Mouse (Mus musculus): ENCODE results near the gene Ppp4r4.
"Not testable (repeated sequence)": the region's sequence is repeated elsewhere in the genome, so short reads cannot be mapped to it uniquely, and the experiment has no call there.

The Ppp4r4 gene

DNA sequence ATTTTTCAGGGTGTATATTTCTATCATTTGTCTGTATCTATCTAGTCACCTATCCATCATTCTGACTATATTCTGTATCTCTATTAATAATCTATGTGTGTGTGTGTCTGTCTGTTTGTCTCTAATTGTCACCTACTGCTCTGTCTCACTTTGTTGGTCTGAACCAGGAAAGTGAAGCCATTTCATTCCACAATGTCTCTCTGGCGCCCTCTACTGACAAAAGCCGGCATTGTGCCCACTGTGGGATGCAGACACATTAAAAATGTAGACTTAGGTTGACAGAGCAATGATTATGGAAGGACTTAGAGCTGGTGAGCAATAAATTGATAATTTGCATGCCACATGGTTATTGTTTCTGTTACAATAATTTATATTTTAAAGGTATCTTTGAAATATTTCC lies 111.3 kb downstream of the Ppp4r4 start:
- peak; percentile 55 for DNase-seq (ENCODE audit: low spot score)

DNA sequence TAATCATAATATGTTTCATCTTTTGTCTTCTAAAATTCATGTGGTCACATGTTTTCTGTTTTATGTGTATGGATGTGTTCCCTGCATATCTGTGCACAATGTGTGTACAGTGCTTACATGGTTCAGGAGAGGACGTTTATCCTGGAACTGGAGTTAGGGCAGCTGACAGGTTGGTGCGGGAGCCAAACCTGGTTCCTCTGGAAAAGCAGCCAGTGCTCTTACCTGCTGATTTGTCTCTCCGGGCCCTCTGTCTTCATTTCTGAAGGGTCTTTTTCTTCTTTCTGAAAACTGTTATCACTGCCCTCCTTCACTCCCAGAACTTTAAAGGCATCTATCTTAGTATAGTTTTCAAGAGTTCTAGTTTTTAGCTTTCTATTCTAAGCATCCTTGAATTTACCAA lies 111.7 kb downstream of the Ppp4r4 start:
- DNase-seq (ENCODE audit: low spot score), result no peak

DNA sequence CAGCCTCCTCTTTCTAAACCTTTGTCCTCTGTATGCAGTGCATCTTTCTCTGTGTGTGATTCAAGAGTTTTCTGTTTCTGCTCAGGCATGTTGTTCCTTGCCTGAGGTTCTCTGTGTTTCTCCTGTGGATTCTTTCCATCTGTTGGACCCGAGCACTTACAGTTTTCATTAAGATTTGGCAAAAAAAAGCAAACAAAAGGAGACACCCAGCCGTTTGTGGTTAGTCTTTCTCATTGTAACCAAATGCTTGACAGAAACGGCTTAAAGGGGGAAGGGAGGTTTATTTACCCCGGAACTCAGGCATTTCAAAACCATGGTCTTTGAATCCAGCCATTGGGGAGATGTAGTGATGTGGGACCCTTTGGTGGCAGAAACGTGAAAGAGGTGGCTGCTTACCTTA lies 112.5 kb downstream of the Ppp4r4 start:
- DNase-seq (ENCODE audit: low spot score), result no peak

DNA sequence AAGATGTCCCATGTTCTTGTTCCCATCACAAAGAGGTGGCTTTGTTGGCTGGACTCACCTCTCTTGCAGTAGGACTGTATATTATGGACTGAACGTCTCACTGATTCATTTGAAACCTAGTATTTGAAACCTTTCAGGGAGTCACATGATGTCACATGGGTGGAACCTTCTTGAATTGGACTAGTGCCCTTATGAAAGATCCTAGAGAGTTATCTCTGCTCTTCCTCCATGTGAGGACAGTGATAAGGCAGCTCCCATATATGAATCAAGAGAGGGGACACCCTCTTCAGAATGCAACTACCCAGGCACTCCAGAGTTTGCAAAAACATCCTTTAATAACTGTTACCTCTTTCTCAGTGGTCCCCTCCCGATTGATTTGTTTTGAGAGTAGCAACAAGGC lies 114.2 kb downstream of the Ppp4r4 start:
- no peak for DNase-seq (ENCODE audit: low spot score)

DNA sequence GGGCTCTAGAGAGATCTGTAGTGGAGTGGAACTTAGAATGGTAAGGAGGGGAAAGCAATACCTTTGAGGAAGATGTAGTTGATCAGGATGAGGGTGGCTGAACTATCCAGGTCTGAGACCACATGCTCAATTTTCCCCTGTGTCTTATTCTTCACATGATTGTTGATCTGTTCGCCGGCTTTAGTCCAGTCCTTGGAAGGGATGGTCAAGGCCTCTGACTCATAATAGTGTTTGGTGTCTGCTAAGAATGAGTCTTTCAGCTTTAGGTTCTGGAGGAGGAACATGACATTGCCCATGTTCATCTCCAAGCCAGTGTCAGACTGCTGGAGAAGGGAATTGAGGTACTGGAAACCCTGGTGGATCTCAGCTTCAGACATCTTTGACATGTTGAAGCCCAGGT lies 121.8 kb downstream of the Ppp4r4 start:
- DNase-seq (ENCODE audit: low spot score), result no peak

DNA sequence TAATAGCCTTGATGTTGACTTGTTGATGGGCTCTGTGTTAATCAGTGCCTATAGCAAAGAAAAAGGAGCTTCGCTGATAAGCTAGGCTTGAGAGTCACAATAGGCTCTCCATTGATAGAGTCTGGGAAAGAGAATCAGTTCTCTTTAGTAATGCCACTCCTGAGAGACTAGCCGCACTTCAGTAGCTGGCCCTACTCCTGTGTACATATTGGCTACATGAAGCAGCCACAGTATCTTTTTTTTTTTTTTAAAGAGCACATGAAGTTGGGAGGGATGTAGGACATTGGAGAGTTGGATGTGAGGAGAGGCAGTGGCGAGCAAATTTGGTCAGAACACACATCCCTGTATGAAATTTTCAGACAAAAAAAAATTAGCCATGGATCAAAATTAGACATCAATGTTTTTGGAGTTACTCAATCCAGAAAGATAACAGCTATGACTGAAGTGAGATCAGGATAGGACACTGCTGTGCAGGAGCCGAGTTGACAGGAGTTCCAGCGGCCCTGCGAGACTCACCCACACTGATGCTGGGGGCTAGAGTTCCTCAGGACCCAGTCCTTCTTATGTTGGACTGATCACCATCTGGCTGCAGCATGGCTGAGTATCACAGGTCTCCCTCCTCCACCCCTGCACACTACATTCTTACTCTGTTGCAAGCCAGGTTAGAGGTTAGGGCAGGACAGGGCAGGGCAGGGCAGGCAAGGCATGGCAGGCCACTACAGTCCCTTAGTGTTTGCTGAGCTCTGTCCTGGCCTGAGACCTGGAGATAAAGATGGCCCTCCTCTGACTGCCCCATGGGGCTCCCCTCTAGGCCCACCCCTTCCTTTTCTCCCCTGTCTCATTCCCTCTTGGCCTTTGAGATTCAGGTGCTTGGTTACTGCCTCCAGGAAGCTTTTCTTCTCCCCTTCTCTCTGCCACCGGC lies 123.3 kb downstream of the Ppp4r4 start:
- no peak for DNase-seq (ENCODE audit: low spot score)

DNA sequence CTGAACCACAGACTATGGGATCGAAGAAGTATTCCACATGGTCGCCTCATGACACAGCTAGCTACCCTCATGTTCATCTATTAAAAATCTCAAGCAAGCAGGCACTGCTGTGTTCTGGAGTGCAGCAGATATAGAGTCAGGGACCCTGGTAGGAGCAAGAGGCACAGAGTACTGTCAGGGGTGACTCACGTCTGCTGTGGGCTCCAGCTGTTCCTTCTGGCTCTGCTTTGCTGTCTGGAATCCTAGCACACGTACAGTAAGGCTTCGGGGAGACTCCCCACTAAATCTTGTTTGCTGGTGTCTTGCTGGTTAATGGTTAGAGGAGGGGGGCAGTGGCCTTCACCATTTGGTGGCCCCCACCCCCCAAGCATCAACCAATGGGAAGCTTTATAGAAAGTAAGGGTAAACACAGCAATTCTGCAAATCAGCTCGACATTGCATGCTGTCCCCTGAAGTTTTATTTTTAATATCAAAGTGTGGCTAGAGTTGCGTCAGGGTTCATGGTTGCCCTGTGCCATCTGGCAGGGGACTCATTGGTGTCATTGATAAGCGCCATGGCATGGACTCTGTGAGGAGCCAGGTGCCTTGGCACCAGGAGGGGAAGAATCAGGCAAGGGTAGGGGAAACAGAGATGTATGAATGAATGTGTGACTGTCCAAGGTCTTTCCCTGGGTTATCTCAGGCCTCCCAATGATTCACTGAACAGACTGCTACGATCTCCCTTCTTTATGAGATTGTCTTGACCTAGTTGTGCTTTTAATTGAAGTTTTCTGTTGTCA lies 125.0 kb downstream of the Ppp4r4 start, which contains the start of gene Serpina6:
Gene Serpina6 (minus strand): TSS at position 365 of the 779 bp plus-strand sequence.
- no peak for DNase-seq (ENCODE audit: low spot score)

DNA sequence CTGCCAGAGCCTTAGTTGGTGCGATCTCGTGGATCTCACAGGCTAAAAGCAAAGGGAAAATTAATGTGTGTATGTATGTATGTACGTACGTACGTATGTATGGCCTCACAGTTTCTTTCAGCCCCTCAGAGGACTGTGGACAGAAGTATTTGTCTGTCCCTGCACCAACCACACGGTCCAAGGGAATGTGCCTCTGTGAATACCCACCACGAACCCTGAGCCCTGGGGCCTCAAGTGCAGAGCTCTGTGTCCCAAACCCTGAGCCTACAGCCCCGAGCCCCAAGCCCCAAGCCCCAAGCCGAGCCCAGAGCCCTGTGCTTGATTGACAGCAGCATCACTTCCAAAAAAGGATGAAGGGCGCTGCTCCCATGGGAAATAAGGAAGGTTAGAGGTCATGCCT lies 125.9 kb downstream of the Ppp4r4 start:
- DNase-seq (ENCODE audit: low spot score), result no peak

DNA sequence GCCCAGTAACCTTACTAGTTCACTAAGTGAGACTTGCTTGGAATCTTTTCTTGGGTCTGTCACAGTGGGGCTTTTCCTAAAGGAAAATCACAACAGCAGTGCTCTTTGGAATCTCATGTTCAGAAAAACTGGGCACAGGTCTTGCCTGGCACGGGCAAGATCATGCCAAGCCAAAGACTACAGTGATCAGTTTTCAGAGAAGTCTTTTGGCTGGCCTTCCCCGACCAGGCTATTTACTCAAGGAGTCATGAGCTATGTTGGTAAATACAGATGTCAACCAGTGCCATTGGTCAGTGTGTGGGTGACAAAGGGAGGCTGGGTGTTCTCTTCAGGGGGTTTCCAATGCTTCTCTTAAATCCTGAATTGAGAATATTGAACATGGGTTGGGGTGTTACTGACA lies 127.1 kb downstream of the Ppp4r4 start:
- DNase-seq (ENCODE audit: low spot score), result no peak

DNA sequence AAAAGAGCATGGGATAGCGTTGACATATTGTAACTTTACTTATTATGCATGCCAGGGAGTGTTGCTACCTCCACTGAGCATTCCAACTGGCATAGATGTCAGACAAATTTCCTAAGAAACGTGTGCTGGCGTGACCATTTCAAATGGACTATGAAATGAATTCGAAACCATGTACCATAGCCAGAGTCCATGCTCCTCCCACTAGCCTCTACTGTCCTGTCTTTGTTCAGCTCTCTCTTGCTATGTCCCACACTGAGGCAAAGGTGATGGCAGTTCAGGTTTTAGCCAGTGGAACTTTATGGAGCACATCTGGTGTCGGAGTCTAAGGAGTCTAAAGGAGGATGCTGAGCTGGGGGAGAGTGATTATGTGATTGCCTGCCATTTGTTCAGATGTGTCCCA lies 128.0 kb downstream of the Ppp4r4 start:
- no peak for DNase-seq (ENCODE audit: low spot score)

DNA sequence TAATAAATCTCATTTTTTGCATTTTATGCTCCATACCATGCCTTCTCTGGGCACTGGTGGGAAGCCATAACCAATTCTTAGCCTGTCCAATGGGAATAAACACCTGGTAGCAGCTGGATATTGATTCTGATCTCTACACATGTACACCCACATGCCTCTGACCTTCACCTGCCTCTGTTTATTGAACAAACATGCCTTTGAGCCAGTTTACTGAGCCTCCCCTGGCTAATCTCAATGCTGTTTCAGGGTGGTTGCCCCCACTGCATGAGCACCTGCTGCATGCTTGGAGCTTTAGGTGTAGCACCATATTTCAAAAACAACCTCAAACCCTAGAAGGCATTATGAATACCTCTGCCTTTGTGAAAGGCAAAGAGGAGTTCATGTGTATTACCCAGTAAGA lies 130.0 kb downstream of the Ppp4r4 start:
- not testable (repeated sequence) for DNase-seq (ENCODE audit: low spot score)
